Mouse (Mus musculus): ENCODE measurements around the gene Tiprl.

- no peak for TF ChIP-seq CTCF (IDR thresholded peaks at IDR 0.05; ENCODE audit: control insufficient read depth, insufficient read depth, insufficient replicate concordance, low read depth, low read length)
- TF ChIP-seq POLR2A (IDR thresholded peaks at IDR 0.05; ENCODE audit: control insufficient read depth, low read depth, low read length): no peak
Observed at GRCm38 (mm10) chr1:165198951-165199350, 37.8 kb downstream of the Tiprl start.
